Mouse (Mus musculus) embryonic stem cell, embryonic (primary cell): ENCODE results near the gene Arl15.

Experiments used
- CTCF ChIA-PET, 4 experiments: fragments of 300-600 bp in 2 of 4; fragments of 350-600 bp in 2 of 4; sonication (Branson Sonifier 250); formaldehyde crosslinking; loops; one replicate each; lab custom pipeline; 2022; ENCODE audit warnings: inconsistent platforms in 2 of 4; lab: Charles Lee
- POLR2A ChIA-PET, 4 experiments: fragments of 300-600 bp in 2 of 4; fragments of 350-600 bp in 2 of 4; sonication (Branson Sonifier 250); formaldehyde crosslinking; loops; one replicate each; lab custom pipeline; 2022; ENCODE audit warnings: antibody characterized with exemption in 4 of 4, inconsistent platforms in 1 of 4; lab: Charles Lee

Arl15 gene

DNA sequence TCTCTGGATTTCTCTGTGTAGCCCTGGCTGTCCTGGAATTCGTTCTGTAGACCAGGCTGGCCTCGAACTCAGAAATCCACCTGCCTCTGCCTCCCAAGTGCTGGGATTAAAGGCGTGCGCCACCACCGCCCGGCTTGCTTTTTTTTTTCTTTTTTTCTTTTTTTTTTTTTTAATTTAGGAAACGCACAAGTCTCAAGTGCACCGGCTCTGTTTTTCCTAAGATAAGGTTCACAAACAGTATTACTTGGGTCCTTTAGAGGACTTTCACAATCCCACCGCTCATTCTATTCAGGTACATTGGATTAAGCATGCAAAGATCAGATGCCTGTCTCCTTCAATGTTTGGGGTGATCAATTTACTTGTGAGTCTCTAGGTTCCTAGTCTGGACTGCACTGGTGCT is 668 bp upstream of the Arl15 start:
- ChIA-PET CTCF (interaction anchor here in 1 of 4 experiments (1.3 kb wide), 1 partner anchor 72 kb away, joined by 13 read pairs; no protein-coding TSS in a partner anchor), POLR2A (interaction anchor here in 2 of 4 experiments (0.8 to 3.5 kb wide), 35 partner anchors 9 to 551 kb away, joined by 3 to 48 read pairs (median 7); partner anchors contain the start of genes BC067074 (in 1 of the 2), Hspb3 (in 1 of the 2) and Snx18 (in 1 of the 2))

DNA sequence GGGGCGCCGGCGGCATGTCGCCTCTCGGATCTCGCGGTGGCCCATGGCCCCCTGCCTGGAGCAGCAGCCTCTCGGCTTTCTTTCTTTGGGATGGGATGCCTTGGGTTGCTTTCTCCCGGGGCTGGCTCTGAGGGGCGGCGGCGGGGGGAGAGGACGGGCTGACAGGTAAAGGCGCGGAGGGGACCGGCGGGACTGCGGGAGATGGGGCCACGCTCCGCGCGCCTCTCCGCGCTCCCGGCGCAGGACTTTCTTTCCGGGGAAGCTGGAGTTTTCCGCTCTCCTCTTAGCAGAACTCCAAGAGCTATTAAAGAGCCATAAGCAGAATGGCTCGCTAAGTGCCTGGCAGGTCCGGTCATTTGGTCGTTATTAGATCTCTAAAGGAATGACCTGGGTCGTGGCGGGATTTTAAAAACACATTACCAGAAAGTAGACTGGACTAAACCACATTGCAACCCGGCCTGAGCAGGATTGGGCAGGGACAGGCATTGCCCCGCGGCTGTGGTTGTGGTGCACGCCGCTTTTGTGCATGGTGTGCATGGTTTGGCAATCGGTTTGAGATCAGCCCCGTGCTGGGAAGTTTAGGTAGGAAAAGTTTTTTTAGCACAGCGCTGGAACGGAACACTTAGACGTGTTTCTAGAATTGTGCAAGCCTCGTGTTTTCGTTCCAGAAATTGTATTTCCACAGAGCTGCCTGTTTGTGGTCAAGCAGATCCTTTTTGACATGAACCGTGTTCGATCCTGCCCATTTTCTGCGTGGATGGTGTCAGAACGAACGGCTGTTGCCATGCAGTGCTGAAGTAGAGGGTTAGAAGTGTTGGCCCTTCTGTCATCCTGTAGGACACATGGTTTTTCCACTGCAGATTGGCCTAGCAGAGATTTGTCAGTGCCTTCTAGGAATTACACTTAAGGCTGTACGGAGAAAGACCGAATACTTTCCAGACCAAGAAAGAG is 675 bp downstream of the Arl15 start:
- CTCF ChIA-PET, result interaction anchor here in 3 of 4 experiments (0.7 to 1.4 kb wide), 8 partner anchors 63 to 176 kb away, joined by 3 to 13 read pairs (median 4); partner anchors contain the start of gene Snx18 (in 1 of the 3)

GRCm38 (mm10) chr13:113797378-113797777 is 3.1 kb downstream of the Arl15 start:
- ChIA-PET CTCF (interaction anchor here in 1 of 4 experiments (1.0 kb wide), 1 partner anchor 68 kb away, joined by 3 read pairs; no protein-coding TSS in a partner anchor), POLR2A (interaction anchor here in 2 of 4 experiments (0.7 to 2.3 kb wide), 4 partner anchors 10 to 61 kb away, joined by 3 to 7 read pairs (median 4); no protein-coding TSS in a partner anchor)

More for the DNA sequence above, 675 bp downstream of the Arl15 start:
- POLR2A ChIA-PET, result interaction anchor here (0.6 to 3.5 kb wide), 102 partner anchors 8 to 1419 kb away, joined by 3 to 48 read pairs (median 4); partner anchors contain the start of genes Snx18 (in 2 of the 4) and BC067074 (in 1 of the 4)

DNA sequence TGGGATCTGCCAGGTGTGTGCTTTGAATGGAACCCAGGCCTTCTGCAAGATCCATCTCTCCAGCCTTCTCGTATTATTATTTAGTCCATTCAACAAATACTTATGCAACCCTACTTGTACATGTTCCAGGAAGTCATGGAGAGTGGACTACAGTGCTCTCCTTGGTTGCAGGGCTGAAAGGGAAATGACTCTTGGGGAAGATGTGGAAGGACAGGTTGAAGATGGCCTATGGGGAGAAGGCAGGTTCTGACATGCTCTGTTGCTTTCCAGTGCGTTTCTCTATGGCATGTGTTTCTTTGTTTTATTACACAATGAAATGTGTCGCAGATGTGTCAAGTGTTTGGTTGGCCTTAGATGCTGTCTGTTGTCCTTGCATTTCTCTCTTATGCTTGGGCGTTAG is 5.1 kb downstream of the Arl15 start:
- ChIA-PET CTCF (no interaction called here), POLR2A (interaction anchor here in 3 of 4 experiments (0.7 to 3.7 kb wide), 5 partner anchors 16 to 69 kb away, joined by 3 to 25 read pairs (median 4); no protein-coding TSS in a partner anchor)

GRCm38 (mm10) chr13:113800246-113800645 is 5.9 kb downstream of the Arl15 start:
- ChIA-PET POLR2A (interaction anchor here (0.5 to 3.7 kb wide), 13 partner anchors 10 to 103 kb away, joined by 3 to 29 read pairs (median 5); no protein-coding TSS in a partner anchor), CTCF (interaction anchor here in 1 of 4 experiments (1.8 kb wide), 1 partner anchor 66 kb away, joined by 7 read pairs; no protein-coding TSS in a partner anchor)

GRCm38 (mm10) chr13:113802571-113802970 is 8.3 kb downstream of the Arl15 start:
- POLR2A ChIA-PET, result interaction anchor here (0.6 to 3.7 kb wide), 26 partner anchors 8 to 166 kb away, joined by 3 to 29 read pairs (median 4); partner anchors contain the start of gene Arl15 (in 1 of the 4)
- CTCF ChIA-PET, result interaction anchor here in 3 of 4 experiments (0.8 to 1.5 kb wide), 3 partner anchors 62 to 63 kb away, joined by 3 to 5 read pairs (median 3); no protein-coding TSS in a partner anchor

DNA sequence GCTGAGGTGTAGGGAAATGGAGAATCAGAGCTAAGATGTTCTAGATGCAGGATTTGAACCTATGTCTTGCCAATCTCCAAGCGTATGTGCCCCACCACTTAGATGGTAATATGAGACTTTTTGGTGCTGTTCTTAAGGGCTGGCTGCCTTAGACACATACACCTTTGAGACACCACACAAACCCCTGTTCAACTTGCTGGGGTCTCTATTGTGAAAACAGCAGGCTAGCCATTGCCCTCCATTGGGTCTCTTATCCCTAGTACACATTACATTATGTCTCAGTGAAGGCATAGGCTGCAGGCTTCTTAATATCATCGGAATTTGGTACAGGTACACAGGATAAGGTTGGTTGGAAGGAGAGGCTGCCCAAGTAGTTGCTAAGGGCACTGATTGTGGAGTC is 16.8 kb downstream of the Arl15 start:
- ChIA-PET CTCF (no interaction called here), POLR2A (interaction anchor here in 3 of 4 experiments (0.7 to 5.6 kb wide), 7 partner anchors 9 to 40 kb away, joined by 3 to 29 read pairs (median 6); partner anchors contain the start of gene Arl15 (in 2 of the 3))

- POLR2A ChIA-PET, result interaction anchor here (0.8 to 5.6 kb wide), 11 partner anchors 10 to 47 kb away, joined by 3 to 29 read pairs (median 5); partner anchors contain the start of gene Arl15 (in 2 of the 4)
- CTCF ChIA-PET, result no interaction called here
These were observed 17.7 kb downstream of the Arl15 start for GRCm38 (mm10) chr13:113811910-113812592.

- POLR2A ChIA-PET, result interaction anchor here (0.8 to 5.6 kb wide), 9 partner anchors 11 to 46 kb away, joined by 3 to 29 read pairs (median 4); partner anchors contain the start of gene Arl15 (in 2 of the 4)
- CTCF ChIA-PET, result no interaction called here
These were observed 18.3 kb downstream of the Arl15 start for GRCm38 (mm10) chr13:113812593-113812975.

GRCm38 (mm10) chr13:113814121-113814520 is 19.8 kb downstream of the Arl15 start:
- CTCF ChIA-PET, result no interaction called here
- POLR2A ChIA-PET, result interaction anchor here in 3 of 4 experiments (1.0 to 2.5 kb wide), 12 partner anchors 13 to 121 kb away, joined by 3 to 48 read pairs (median 7); partner anchors contain the start of gene Arl15 (in 3 of the 3)

GRCm38 (mm10) chr13:113815697-113816420 is 21.6 kb downstream of the Arl15 start:
- CTCF ChIA-PET, result interaction anchor here in 3 of 4 experiments (0.6 to 1.4 kb wide), 5 partner anchors 49 to 123 kb away, joined by 3 to 7 read pairs (median 5); no protein-coding TSS in a partner anchor

GRCm38 (mm10) chr13:113816421-113816810 is 22.1 kb downstream of the Arl15 start:
- CTCF ChIA-PET, result interaction anchor here in 3 of 4 experiments (0.6 to 1.4 kb wide), 5 partner anchors 48 to 123 kb away, joined by 3 to 7 read pairs (median 5); no protein-coding TSS in a partner anchor
- POLR2A ChIA-PET, result interaction anchor here in 3 of 4 experiments (0.8 to 3.7 kb wide), 15 partner anchors 14 to 91 kb away, joined by 3 to 48 read pairs (median 8); partner anchors contain the start of gene Arl15 (in 3 of the 3)

More at GRCm38 (mm10) chr13:113815697-113816420, 21.6 kb downstream of the Arl15 start:
- POLR2A ChIA-PET, result interaction anchor here (0.5 to 2.5 kb wide), 36 partner anchors 8 to 510 kb away, joined by 3 to 48 read pairs (median 4); partner anchors contain the start of gene Arl15 (in 4 of the 4)

GRCm38 (mm10) chr13:113819006-113819405 is 24.7 kb downstream of the Arl15 start:
- CTCF ChIA-PET, result interaction anchor here in 1 of 4 experiments (0.6 kb wide), 1 partner anchor 298 kb away, joined by 5 read pairs; no protein-coding TSS in a partner anchor
- POLR2A ChIA-PET, result interaction anchor here in 2 of 4 experiments (1.4 to 3.7 kb wide), 6 partner anchors 14 to 39 kb away, joined by 4 to 23 read pairs (median 4); partner anchors contain the start of gene Arl15 (in 1 of the 2)

DNA sequence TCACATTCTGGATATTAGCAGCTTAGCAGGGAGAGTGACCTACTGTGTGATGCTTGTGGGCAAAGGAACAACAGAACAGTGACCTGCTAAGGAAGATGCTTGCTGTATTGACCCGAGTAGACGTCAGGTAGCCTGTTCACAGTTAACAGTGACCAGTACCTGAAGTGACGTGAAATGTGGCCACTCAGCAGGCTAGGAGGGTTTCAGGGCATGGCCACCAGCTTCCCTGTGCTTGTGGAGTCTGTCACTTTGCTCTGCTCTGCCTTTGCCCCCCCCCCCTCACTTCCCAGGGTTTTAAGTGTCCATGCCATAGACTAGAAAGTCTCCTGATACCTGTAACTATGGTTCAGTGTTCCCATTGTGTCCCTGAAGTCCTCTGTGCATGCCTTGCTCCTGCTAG is 25.9 kb downstream of the Arl15 start:
- ChIA-PET CTCF (no interaction called here), POLR2A (interaction anchor here in 2 of 4 experiments (0.8 to 3.7 kb wide), 8 partner anchors 9 to 47 kb away, joined by 3 to 23 read pairs (median 4); no protein-coding TSS in a partner anchor)

DNA sequence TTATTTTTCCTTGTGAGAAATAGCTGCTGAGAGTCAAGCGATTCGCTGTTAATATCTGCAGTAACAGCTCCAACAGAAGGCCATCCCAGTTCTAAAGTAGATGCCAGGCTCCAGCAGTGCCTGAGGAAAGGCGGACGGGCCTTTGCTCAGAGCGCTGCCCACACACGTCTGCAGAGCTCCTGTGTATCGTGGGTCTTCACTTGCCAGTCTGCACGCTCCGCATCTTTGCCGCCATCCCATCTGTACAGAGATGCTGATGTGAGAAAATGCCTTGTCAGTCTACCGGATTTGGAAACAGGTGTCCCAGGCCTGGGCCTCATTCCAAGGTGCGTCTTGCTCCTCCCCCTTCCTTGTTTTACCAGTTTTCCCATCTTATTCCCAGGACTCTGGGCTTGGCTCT is 27.6 kb downstream of the Arl15 start:
- POLR2A ChIA-PET, result interaction anchor here in 1 of 4 experiments (0.7 to 3.5 kb wide), 5 partner anchors 10 to 23 kb away, joined by 3 to 13 read pairs (median 5); no protein-coding TSS in a partner anchor
- CTCF ChIA-PET, result interaction anchor here in 1 of 4 experiments (0.6 to 0.9 kb wide), 2 partner anchors 43 kb away, joined by 3 to 4 read pairs; no protein-coding TSS in a partner anchor

DNA sequence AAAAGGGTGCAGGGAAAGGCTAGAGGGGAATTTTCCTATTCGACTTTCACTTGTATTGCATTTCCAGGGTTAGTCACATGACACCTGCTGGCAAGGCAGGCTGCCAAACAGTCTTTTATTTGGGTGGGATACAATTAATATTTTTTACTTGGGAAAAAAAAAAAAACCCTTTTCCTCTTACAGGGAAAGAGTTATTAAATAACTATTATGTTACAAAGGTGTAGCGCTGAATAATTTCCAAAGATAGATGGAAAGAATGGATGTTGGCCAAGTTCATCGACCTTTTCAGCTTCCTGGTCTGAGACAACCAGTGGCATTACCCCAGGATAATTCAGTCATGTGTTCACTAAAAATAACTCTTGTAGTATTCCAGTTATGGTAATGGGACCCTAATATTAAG is 29.7 kb downstream of the Arl15 start:
- POLR2A ChIA-PET, result interaction anchor here in 2 of 4 experiments (1.3 to 3.5 kb wide), 5 partner anchors 8 to 29 kb away, joined by 3 to 13 read pairs (median 4); partner anchors contain the start of gene Arl15 (in 1 of the 2)

More for the DNA sequence above, 29.7 kb downstream of the Arl15 start:
- CTCF ChIA-PET, result interaction anchor here in 1 of 4 experiments (0.5 to 0.7 kb wide), 2 partner anchors 41 to 1919 kb away, joined by 5 to 7 read pairs; no protein-coding TSS in a partner anchor
